Mouse (Mus musculus) forebrain, postnatal 0 days (tissue): Measurements from ENCODE around the gene Slc39a10. TPM values are rescaled to one million over a fixed set of nuclear protein-coding genes. Genes with fewer than 3 reads are reported as not detected.
A peak's percentile ranks its signal among the peaks of the same experiment; 100 is the strongest.

ENCODE experiments used
- ATAC-seq: fragments of 200-750 bp; cut with Nextera tagmentation; 2 replicates; pipeline ENCODE4 v1.8.0; 2017; ENCODE audit warnings: mild to moderate bottlenecking, moderate library complexity
- DNase-seq: peaks from one replicate; pipeline ENCODE4 v3.0.0-alpha.2; 2015
- H3K27ac ChIP-seq: fragments of 300-500 bp; sonication (generic); 2 replicates; pipeline ENCODE4 v1.5.1; 2014; ENCODE audit warnings: low read depth, mild to moderate bottlenecking, antibody characterized with exemption, low read length, moderate library complexity, mixed read lengths
- H3K27me3 ChIP-seq: fragments of 300-500 bp; sonication (generic); 2 replicates; pipeline ENCODE4 v1.6.1; 2014; ENCODE audit warnings: mild to moderate bottlenecking, low read length, mixed read lengths; ENCODE audit not compliant: insufficient read depth
- H3K36me3 ChIP-seq: fragments of 300-500 bp; sonication (generic); 2 replicates; pipeline ENCODE4 v1.6.1; 2014; ENCODE audit warnings: mild to moderate bottlenecking, moderate library complexity; ENCODE audit not compliant: insufficient read depth
- H3K4me1 ChIP-seq: fragments of 300-500 bp; sonication (generic); 2 replicates; pipeline ENCODE4 v1.6.1; 2014; ENCODE audit warnings: antibody characterized with exemption; ENCODE audit not compliant: insufficient read depth
- H3K4me2 ChIP-seq: fragments of 300-500 bp; sonication (generic); 2 replicates; pipeline ENCODE4 v1.6.1; 2014; ENCODE audit warnings: low read depth, mild to moderate bottlenecking, moderate library complexity
- H3K4me3 ChIP-seq: fragments of 300-500 bp; sonication (generic); 2 replicates; pipeline ENCODE4 v1.5.1; 2014; ENCODE audit warnings: low read depth, low read length, mixed read lengths
- H3K9ac ChIP-seq: fragments of 300-500 bp; sonication (generic); 2 replicates; pipeline ENCODE4 v1.6.1; 2014; ENCODE audit warnings: mild to moderate bottlenecking
- H3K9me3 ChIP-seq: fragments of 300-500 bp; sonication (generic); 2 replicates; pipeline ENCODE4 v1.6.1; 2016; ENCODE audit warnings: low read length
- CTCF ChIP-seq: sonication (generic); IDR thresholded peaks from 2 replicates; pipeline ENCODE4 v1.5.1; 2016; ENCODE audit warnings: antibody characterized with exemption, control low read depth, low read depth
- WGBS: fragments of 180-500 bp; shearing (Covaris S2); extraction: QIAGEN DNeasy Blood & Tissue Kit; methylation state at CpG from one replicate; pipeline ENCODE4 v1.1.7; 2014; 5-methylcytosine and 5-hydroxymethylcytosine counted together
- polyA plus RNA-seq: library from polyadenylated mRNA; unstranded; fragments of >200 nt; fragmentation: Nextera tagmentation; extraction: Ambion mirVana; gene quantifications from 2 replicates; pipeline ENCODE4 v1.2.1, GENCODE M21; 2015
- total RNA-seq: library from RNA; depleted of rRNA; stranded (reverse); fragments of >200 nt; gene quantifications from 2 replicates; pipeline ENCODE4 v1.2.3, GENCODE M21; 2014

Slc39a10 gene
- total and polyA plus RNA-seq, 2 experiments from 2014 or later, result 48.3 to 79.9 TPM

DNA sequence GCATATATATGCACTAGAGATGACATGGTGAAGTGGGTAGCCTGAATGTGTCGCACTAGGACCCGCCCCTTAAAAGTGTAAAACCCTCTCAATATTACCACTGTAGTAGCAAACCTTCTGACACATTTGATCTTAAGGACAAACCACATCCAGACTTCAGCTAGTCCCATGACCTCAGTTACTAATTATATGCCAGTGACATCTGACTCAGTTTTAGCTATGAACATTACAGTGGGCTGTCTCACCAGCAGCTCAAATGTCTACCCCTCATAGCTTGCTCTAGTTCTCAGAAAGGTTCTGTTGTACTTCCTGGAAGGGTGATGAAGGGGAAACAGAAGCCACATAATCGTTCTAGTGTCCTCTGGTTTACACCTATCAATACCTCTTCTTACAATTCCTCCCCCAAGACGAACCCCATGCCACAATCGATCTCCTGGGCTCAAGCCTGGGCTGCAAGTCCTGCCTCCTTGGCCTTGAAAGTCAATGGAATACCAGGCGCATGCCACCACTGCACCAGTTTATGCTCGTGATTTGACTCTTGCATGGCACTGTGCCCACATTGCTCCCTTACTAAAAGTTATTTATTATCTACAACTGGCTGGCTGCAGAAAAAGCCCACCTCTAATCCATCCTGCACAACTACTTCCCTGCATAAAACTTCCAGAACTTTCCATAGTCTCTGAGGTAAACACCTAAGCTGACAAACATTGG is 28.3 kb downstream of the Slc39a10 start:
- no peak for ATAC-seq
- 86% methylated on average over 7 of the region's 7 CpGs for WGBS

GRCm38 (mm10) chr1:46863434-46863833 is 29.2 kb downstream of the Slc39a10 start:
- Histone ChIP-seq H3K27me3 (no peaks in the 10 kb centered on the region), H3K36me3 (no peaks in the 10 kb centered on the region), H3K4me3 (no peak overlapping the region), H3K4me2 (no peak overlapping the region), H3K4me1 (no peaks in the 10 kb centered on the region), H3K9ac (no peak overlapping the region), H3K9me3 (no peaks in the 10 kb centered on the region), H3K27ac (no peak overlapping the region)
- WGBS, result 82% methylated on average over 2 of the region's 2 CpGs
- TF ChIP-seq CTCF, result no peak
- ATAC-seq (no peak), DNase-seq (no peak)

More for the DNA sequence above, 28.3 kb downstream of the Slc39a10 start:
- H3K4me2 ChIP-seq, result no peak overlapping the region
- no peak overlapping the region for H3K9ac ChIP-seq
- no peaks in the 10 kb centered on the region for H3K27me3 ChIP-seq
- H3K27ac ChIP-seq, result no peak overlapping the region
- no peak overlapping the region for H3K4me3 ChIP-seq
- H3K36me3 ChIP-seq, result no peaks in the 10 kb centered on the region
- H3K4me1 ChIP-seq, result no peaks in the 10 kb centered on the region
- DNase-seq, result no peak
- no peaks in the 10 kb centered on the region for H3K9me3 ChIP-seq
- TF ChIP-seq CTCF, result no peak

DNA sequence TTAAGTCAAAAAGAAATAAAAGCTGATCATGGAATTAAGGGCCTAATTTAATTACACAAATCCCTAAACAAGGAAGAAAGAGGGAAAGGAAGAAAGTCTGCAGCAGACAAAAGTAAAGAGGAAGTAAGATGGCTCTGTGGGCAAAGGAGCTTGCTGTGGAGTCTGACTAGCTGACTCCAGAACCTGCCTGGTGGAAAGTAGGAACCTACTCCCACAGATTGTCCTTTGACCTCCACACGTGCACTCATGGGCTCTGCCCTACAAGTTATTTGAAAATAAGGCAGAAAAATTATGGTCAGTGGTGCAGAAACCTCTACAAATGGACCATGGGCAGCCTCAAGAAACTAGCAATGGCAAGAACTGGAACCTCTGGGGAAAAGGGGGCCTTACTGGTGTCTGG is 32.6 kb downstream of the Slc39a10 start:
- DNase-seq (no peak), ATAC-seq (no peak)
- no peak overlapping the region for H3K27ac ChIP-seq
- no peaks in the 10 kb centered on the region for H3K9me3 ChIP-seq
- H3K36me3 ChIP-seq, result no peaks in the 10 kb centered on the region
- H3K27me3 ChIP-seq, result no peaks in the 10 kb centered on the region
- H3K4me2 ChIP-seq, result no peak overlapping the region
- TF ChIP-seq CTCF, result no peak
- no peaks in the 10 kb centered on the region for H3K4me1 ChIP-seq
- 74% methylated on average over 1 of the region's 1 CpGs for WGBS
- H3K4me3 ChIP-seq, result no peak overlapping the region
- no peak overlapping the region for H3K9ac ChIP-seq

GRCm38 (mm10) chr1:46858579-46858978 is 34.1 kb downstream of the Slc39a10 start:
- Histone ChIP-seq H3K4me1 (no peaks in the 10 kb centered on the region), H3K4me2 (no peak overlapping the region), H3K4me3 (no peak overlapping the region), H3K36me3 (no peaks in the 10 kb centered on the region), H3K27me3 (no peaks in the 10 kb centered on the region), H3K27ac (no peak overlapping the region), H3K9ac (no peak overlapping the region), H3K9me3 (no peaks in the 10 kb centered on the region)
- TF ChIP-seq CTCF, result no peak
- DNase-seq, result no peak
- 79% methylated on average over 5 of the region's 5 CpGs for WGBS
- no peak for ATAC-seq

GRCm38 (mm10) chr1:46856498-46856897 is 36.2 kb downstream of the Slc39a10 start:
- DNase-seq, result no peak
- Histone ChIP-seq H3K27ac (no peak overlapping the region), H3K27me3 (no peaks in the 10 kb centered on the region), H3K4me3 (no peak overlapping the region), H3K36me3 (no peaks in the 10 kb centered on the region), H3K4me2 (no peak overlapping the region), H3K9me3 (no peaks in the 10 kb centered on the region), H3K9ac (no peak overlapping the region), H3K4me1 (peaks cover 7% of the 10 kb centered on the region; the same call in 1 of the 2 replicates)
- no peak for ATAC-seq
- WGBS, result 66% methylated on average over 4 of the region's 4 CpGs
- no peak for TF ChIP-seq CTCF

DNA sequence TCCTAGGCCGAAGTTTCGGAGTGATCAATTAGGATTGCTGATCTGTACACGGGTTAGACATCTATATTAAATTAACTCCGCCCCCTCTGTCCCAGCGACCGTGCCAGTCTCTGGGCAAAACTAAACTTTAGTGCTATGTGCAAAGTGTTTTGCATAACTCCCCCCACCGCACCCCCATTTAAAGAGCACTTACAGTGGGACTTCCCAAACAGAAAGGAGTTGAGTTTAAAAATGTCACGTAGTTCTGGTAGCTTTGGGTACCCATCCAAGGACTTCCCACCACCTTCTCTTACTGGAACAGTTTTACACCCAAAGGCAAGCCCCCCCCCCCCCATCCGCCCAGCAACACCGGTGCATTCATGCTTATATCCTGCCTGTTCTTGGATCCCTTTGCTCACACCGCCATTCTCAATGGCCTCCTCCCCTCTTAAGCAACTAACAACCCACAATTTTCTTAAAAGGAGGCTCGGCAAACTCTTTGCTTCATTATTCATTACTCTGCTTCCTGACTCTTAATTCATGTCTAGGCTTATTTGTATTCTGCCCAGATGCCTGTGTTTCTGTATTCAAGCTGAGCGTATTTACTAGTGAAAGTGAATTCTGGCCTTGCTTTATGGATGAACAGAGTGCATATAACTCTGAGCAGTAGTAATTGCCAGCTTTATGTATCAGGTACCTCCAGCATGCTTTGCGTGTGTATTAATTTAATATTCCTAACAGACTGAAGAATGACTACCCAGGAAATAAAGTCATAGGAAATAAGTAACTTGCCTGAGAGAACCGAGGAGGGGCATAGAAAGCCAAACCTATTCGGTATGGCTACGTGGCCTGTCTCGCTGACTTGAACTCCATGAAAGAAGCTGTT is 38.4 kb downstream of the Slc39a10 start:
- no peak for TF ChIP-seq CTCF
- H3K27ac ChIP-seq, result peak overlapping the region; percentile 100
- H3K4me2 ChIP-seq, result peak overlapping the region; percentile 56
- ATAC-seq, result peak; percentile 34
- 14% methylated on average over 18 of the region's 18 CpGs for WGBS
- no peaks in the 10 kb centered on the region for H3K9me3 ChIP-seq
- H3K4me1 ChIP-seq, result peaks cover 14% of the 10 kb centered on the region; the same call in 1 of the 2 replicates
- peak overlapping the region; percentile 57 for H3K9ac ChIP-seq
- peak overlapping the region; percentile 98 for H3K4me3 ChIP-seq
- no peaks in the 10 kb centered on the region for H3K36me3 ChIP-seq
- H3K27me3 ChIP-seq, result no peaks in the 10 kb centered on the region
- DNase-seq, result no peak
